Mouse (Mus musculus): ENCODE measurements around the gene Dok4.

Dok4 gene

GRCm38 (mm10) chr8:94876197-94876730 lies at the start of gene Dok4:
Dok4 (minus strand) TSS chr8:94876330.
- DNase-seq (ENCODE audit: low spot score), result peak; percentile 87

DNA sequence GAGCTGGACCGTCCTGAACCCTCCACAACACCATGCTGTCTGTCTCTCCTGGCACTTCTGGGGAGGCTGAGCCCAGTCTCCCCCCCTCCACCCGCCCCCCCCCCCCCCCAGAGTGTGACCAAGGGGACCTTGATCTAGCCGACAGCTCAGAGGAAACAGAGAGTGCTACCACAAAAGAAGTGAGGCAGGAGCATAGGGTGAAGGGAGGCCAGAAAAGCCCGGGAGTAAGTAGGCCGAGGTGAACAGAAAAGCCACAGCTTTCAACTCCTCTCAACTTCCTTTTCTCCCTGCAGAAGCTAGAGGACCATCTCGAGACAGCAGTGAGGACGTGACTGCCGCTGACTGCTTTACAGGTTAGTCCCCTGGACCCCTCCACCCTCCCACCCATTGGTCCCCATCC lies 47.3 kb upstream of the Dok4 start, which contains the start of gene Adgrg5:
Adgrg5 (plus strand) TSS at position 290 of the 400 bp plus-strand sequence.
- DNase-seq (ENCODE audit: low spot score), result no peak

DNA sequence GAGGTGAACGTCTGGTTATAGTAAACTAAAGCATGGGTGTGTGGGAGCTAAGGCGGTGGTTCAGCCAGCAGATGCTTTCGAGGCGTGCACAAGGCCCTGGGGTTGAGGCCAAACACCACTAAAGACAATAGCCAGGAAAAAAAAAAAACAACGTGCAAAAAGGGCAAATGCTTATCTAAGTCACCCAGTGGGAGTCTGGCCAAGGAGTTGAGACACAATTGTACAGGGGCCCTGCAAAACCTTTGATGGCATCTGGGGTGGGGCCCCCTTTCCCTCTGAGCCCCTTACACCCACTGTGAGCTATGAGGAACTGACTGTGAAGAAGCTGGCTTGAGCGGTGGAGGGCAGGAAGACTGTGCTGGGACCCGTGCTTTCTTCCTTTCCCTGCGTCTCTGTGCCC lies 46.5 kb upstream of the Dok4 start:
- no peak for DNase-seq (ENCODE audit: low spot score)

DNA sequence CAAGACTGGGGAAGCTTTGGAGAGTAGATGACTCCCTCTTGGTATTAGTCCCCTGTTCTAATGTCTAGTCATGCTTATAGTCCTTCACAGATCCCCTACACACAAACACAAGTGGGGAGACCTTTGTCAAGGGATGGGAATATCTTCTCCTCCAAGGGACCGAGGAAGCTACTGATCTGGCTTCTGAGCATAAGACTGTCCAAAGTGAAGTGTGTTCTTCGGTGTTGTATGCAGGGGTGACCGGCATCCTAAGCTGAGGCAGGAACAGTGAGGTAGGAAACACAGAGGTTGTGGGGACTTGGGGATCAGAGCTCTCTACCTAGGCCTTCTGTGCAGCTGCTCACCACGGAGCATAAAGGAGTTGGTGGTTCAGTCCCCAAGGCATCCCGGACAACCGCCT lies 46.0 kb upstream of the Dok4 start:
- DNase-seq (ENCODE audit: low spot score), result no peak

DNA sequence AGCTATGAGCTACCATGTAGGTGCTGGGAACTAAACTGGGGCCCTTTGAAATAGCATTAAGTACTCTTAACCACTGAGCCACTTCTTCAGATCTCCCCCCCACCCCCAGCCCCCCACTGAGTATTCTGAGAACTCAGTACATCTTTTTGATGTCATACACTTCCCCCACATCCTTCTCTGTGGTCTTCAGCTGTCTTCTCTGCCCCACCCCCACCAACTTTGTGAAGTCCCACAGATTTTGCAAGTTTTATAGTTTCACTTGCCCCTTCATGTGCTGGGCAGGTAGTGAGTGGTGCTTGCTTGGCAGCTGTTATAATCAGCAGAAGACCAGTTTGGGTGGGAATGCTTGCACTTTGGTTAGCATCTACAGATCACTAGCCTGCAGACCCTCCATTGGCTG lies 43.1 kb upstream of the Dok4 start:
- no peak for DNase-seq (ENCODE audit: low spot score)

DNA sequence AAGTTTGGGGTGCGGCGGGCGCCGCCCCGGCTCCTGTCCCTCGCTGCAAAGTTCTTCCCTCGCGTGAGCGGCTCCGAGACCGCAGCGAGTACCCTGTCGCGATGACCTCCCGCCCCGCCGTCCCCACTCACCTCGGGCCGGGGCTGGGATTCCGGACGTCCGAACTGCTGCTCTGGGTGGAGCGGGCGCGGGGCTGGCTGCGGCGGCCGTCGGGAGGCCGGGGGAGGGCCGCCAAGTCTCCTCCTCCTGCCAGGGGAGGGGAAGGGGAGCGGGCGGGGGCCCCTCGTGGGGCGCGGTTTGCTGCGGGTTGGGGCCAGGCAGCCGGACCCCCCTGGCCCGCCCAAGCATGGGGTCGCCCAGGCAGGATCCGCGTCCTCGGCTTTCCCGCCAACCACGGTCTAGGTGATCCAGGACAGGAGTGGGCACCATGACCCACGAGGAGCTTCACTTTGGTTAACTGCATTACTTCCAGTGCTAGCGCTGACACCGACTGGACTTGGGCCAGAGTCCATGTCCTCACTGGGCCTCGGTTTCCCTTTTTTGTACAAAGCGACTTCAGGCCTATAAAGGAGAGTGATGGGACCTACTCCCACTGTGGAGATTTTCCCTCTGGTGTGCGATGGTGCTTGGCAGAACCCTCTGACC lies 41.8 kb upstream of the Dok4 start, which contains the start of gene Ccdc102a:
Ccdc102a (minus strand) TSS at position 248 of the 645 bp plus-strand sequence.
- peak; percentile 62 for DNase-seq (ENCODE audit: low spot score)

- peak; percentile 92 for DNase-seq (ENCODE audit: low spot score)
Measured at GRCm38 (mm10) chr8:94917352-94917751, 41.2 kb upstream of the Dok4 start.

DNA sequence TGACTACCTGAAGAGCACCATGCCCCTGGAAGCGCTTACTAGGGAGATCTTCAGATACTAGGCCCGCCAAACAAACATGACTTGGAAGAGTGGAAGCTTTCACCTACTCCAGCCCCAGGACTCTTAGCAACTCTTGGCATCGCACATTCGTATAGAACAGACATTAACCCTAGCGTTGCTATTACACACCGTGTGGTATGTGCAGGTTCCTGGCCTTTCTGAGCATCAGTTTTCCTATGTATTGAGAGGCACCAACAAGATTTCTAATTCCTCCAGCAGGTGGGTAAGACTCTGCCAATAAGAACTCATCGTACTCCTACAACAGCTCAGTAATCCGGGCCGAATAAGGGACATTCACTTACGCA lies 40.8 kb upstream of the Dok4 start:
- no peak for DNase-seq (ENCODE audit: low spot score)

GRCm38 (mm10) chr8:94916311-94916959 lies 40.3 kb upstream of the Dok4 start:
- DNase-seq (ENCODE audit: low spot score), result no peak

DNA sequence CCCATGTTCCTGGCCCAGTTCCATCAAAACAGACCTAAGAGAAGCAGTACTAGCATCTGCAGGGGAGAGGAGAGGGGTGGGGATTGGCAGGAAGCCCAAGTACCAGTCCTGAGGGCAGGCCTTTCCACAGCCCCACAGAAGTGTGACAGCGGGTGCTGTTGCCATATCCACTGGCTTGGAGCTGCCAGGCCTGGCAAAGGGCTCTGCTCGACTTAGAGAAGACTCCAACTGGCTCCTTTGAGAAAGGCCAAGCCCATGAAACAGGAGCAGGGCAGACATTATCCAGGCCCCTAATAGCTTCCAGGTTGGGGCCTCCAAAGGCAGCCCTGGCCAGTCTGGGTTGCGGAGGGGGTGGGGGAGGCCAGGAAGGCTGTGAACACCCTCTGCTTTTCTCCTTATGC lies 38.6 kb upstream of the Dok4 start:
- DNase-seq (ENCODE audit: low spot score), result no peak

DNA sequence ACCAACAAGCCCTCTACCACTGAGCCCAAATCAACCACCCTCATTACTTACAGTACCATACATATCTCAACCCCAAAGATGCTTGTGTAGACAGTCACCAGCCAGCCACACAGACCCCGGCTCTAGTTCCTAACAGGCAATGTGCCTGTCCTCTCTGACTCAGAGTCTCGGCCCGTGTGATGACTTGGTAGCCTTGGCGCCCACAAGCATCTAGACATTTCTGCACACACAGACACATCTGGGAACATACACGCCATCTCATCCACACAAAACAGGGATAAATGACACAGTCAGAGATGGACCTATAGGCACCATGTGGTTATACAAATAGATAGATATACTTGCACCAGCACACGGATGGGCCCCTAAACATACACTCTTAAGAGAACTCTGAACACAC lies 38.1 kb upstream of the Dok4 start:
- DNase-seq (ENCODE audit: low spot score), result no peak

- DNase-seq (ENCODE audit: low spot score), result peak; percentile 36
Measured at GRCm38 (mm10) chr8:94913061-94913660, 37.0 kb upstream of the Dok4 start.

GRCm38 (mm10) chr8:94908847-94909246 lies 32.7 kb upstream of the Dok4 start:
- peak; percentile 77 for DNase-seq (ENCODE audit: low spot score)

- no peak for DNase-seq (ENCODE audit: low spot score)
Measured at GRCm38 (mm10) chr8:94907591-94908300, 31.6 kb upstream of the Dok4 start.

- peak; percentile 83 for DNase-seq (ENCODE audit: low spot score)
Measured at GRCm38 (mm10) chr8:94904450-94905175, 28.5 kb upstream of the Dok4 start.

GRCm38 (mm10) chr8:94903709-94904108 lies 27.6 kb upstream of the Dok4 start:
- DNase-seq (ENCODE audit: low spot score), result no peak

DNA sequence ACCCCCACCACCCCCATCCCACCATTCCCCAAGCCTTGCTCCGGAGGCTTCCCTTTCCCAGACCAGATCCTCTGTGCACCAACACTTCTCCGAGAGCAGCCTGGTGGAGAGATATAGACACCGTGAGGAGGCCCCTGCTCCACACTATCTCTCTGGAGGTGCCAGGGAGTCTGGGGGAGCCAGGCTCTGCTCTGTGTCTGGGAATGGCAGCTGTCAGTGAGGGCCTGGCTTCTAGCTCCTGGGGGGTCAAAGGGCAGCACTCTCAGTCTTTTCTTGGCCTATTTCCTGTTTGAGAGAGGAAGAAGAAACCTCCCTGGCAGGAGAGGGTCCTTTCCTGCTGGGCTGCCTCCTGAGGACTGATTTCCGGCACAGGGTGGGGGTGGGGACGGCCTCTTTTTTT lies 24.9 kb upstream of the Dok4 start:
- no peak for DNase-seq (ENCODE audit: low spot score)

GRCm38 (mm10) chr8:94900617-94901016 lies 24.5 kb upstream of the Dok4 start:
- no peak for DNase-seq (ENCODE audit: low spot score)

- DNase-seq (ENCODE audit: low spot score), result no peak
Measured at GRCm38 (mm10) chr8:94899262-94899661, 23.1 kb upstream of the Dok4 start.

DNA sequence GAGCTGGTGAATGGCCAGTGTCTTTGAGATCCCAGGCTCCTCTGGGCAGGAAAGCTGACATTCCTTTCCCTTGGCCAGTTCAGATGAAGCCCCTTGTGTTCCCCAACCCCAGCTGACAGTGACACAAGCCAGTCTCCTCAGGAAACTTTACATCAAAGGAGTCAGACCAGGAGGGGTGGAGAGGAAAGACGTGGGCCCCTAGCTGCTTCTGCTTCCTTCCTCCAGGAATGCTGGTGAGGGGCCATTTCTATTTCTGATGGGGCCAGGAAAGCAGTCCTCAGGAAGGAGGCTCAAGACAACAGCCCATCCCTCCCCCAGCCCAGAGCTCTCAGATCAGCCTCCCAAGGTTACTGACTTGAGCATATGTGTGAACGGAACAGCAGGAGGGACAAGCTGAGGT lies 16.8 kb upstream of the Dok4 start:
- no peak for DNase-seq (ENCODE audit: low spot score)

DNA sequence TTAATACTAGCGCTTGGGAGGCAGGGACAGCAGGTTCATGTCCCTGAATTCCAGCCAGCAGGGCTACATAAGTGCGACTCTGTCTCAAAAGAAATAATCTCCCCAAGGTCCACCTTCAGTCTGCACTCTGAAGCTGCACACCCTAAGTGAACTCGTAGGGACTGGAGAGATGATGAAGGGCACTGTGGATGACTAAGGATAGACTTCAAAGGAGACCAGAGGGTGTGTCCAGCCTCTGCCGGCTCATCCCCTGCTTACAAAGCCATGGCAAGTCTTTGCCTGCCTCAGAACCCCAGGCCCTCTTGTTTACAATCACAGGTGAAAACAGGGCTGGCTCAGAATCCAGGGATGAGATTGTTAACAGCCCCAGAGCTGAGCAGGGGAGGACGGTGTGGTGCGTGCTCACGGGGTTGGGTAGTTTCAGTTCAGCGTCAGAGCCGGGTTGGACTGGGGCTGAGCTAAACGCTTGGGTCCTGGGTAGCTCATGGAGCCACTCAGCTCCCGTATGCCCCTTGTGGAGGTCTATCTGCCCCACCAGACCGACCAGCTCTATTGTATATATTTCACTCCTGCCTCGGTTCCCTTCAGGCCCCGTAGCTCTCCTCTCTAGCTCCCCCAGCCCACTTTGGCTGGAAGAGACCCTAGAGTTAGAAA lies 12.4 kb upstream of the Dok4 start:
- no peak for DNase-seq (ENCODE audit: low spot score)
